Mouse (Mus musculus) right cerebral cortex, postnatal 36 days (tissue): Measurements from ENCODE around the gene Ajm1.

ENCODE experiments used
- DNase-seq, 2 experiments: peaks; one replicate each; pipeline ENCODE4 v3.0.0; 2022; ENCODE audit warnings: low spot score in 2 of 2, mixed read lengths in 1 of 2

Ajm1 gene

DNA sequence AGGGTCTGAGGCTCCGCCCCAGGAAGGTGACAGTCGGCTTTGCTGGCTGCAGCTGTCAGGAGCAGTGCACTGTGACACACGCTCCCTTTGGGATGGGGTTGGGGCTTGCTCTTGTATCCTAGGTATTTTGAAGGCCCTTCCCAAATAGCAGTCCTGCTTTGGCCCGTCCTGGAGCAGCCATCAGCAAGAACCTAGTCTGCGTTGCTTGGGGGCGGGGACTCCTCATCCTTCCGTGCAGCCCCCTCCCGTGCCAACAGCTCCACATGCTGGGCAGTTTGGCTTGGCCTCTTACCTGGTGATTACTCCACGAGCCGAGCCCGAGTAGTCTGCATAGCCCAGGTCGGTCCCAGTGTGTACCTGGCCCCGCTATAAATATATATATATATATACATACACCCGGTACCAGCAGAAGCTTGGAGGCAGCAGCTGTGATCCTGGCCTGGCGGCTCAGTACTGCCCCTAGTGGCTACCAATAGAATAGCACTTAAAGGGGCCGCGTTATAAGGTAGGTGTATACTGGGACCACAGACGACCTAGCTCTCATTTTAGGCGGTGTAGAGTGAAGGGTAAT is at the start of gene Ajm1:
Ajm1 (minus strand) TSS at position 464 of the 571 bp plus-strand sequence.
- peak in 1 of 2 experiments; percentile 73 for DNase-seq

DNA sequence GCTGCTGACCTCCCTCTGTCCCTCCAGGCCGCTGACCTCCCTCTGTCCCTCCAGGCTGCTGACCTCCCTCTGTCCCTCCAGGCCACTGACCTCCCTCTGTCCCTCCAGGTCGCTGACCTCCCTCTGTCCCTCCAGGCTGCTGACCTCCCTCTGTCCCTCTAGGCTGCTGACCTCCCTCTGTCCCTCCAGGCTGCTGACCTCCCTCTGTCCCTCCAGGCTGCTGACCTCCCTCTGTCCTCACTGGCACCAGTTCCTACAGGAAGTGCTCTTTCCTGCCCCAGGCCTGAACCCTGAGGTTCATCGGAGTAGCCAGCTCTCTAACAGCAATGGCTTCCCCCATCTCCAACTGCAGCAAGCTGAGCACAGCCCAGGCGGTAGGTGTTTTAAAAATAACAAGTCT is 47.2 kb upstream of the Ajm1 start:
- DNase-seq, result no peak

DNA sequence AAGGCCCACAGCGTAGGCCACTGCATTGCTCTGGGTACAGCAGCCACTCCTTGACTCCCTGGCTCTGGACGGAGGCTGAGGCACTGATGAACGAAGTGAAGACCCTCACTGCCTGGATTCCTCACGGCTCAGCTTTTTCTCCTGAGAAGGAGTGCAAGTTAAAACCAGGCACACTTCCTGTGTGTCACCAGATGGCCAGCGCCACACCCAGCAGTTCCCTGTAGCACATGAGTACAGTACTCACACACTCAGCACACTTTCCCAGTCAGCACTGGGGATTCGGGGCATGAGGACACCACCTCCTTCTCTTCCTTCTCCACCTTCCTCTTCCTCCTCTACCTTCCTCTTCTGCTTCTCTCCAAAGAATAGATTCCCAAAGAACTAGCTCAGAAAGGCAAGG is 46.3 kb upstream of the Ajm1 start, which contains the start of gene Fcna:
Fcna (minus strand) TSS at position 220 of the 400 bp plus-strand sequence.
- no peak for DNase-seq

GRCm38 (mm10) chr2:25625986-25626385 is 44.4 kb upstream of the Ajm1 start:
- no peak for DNase-seq

GRCm38 (mm10) chr2:25621229-25622200 is 40.0 kb upstream of the Ajm1 start, which contains the start of gene Tmem141:
TSS of gene Tmem141 (minus strand) at chr2:25622005.
- peak; percentile 86 to 90 for DNase-seq

- DNase-seq, result no peak
These were observed 39.3 kb upstream of the Ajm1 start for GRCm38 (mm10) chr2:25620852-25621228.

DNA sequence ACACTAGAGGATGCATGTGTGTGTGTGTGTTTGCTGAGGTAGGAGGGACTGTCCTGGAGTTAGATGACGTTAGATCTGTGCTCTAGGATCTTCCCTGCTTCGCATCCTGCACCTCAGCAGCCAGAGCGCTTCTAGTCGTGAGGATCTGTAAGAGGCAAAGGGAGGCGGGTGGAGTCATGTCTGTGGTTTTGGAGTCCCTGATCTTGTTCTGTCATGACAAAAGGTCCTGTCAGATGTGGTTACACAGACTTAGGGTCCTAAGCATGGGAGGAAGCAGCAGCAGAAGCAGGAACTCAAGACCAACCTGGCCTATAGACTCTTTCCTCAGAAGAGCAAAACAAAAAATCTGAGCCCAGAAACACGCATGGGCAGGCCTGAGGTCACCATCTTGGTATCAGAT is 38.8 kb upstream of the Ajm1 start:
- DNase-seq, result no peak

GRCm38 (mm10) chr2:25617578-25617977 is 36.0 kb upstream of the Ajm1 start, which contains the start of gene Ccdc183:
TSS of gene Ccdc183 (minus strand) at chr2:25617678.
- no peak for DNase-seq

DNA sequence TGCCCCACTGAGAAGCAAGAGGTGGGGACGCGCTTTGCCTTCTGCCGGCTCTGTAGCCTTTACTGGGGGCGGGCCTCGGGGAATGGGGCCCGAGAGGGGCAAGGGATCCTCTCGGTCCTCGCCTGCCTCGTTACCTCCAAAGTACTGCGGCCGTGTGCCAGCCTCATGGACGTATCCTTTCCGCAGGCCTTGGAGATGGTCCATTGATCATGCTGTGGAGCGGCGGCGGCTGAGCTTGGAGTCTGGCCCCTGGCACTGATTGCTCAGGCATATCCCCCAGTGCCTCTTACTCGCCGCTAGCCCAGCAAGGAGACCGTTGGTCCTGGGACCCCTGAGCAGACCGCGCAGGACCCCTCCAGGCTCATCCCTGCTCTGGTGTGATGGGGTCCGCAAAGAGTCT is 34.8 kb upstream of the Ajm1 start:
- no peak for DNase-seq

DNA sequence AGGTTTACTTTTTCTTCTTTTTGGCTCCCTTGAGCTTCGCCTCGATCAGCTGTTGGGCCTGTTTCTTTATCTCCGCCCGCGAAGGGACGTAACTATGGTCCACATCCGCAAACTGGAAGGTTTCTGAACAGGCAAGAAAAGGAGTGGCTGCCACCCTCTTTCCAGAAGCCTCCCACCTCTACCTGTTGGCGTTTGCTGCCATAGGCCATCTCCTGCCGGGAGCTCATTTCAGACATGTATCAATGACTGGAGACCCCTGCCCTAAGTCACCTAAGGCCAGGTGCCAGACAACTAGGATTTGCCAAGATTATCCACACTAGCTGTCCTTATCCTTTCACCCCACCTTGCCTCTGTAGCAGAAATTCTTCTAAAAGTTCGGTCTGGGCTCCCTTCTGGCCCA is 27.1 kb upstream of the Ajm1 start:
- DNase-seq, result no peak

GRCm38 (mm10) chr2:25607761-25608622 is 26.4 kb upstream of the Ajm1 start, which contains the start of gene Rabl6:
TSS of gene Rabl6 (minus strand) at chr2:25608521.
- DNase-seq, result peak; percentile 80 to 86

- DNase-seq, result no peak
These were observed 21.0 kb upstream of the Ajm1 start for GRCm38 (mm10) chr2:25602526-25602925.

GRCm38 (mm10) chr2:25600037-25600436 is 18.5 kb upstream of the Ajm1 start:
- DNase-seq, result no peak

DNA sequence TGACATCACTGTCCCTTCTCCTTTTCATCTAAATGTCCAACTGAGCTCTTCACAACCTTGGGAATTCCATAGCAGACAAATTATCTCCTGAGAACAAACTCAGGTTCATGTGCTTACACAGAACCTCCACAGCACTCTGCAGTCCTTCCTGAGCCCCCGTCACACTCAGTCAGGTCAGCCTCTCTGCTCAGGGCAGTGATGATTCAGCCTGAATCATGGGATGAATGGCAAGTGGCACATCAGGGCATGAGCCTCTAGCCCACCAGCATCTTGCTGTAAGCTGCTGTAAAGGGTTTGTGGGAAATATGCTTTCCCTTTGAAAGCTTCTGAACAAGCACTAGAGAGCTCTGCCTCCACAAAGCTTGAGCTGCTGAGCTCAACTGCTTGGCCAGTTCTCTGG is 17.2 kb upstream of the Ajm1 start:
- DNase-seq, result no peak

DNA sequence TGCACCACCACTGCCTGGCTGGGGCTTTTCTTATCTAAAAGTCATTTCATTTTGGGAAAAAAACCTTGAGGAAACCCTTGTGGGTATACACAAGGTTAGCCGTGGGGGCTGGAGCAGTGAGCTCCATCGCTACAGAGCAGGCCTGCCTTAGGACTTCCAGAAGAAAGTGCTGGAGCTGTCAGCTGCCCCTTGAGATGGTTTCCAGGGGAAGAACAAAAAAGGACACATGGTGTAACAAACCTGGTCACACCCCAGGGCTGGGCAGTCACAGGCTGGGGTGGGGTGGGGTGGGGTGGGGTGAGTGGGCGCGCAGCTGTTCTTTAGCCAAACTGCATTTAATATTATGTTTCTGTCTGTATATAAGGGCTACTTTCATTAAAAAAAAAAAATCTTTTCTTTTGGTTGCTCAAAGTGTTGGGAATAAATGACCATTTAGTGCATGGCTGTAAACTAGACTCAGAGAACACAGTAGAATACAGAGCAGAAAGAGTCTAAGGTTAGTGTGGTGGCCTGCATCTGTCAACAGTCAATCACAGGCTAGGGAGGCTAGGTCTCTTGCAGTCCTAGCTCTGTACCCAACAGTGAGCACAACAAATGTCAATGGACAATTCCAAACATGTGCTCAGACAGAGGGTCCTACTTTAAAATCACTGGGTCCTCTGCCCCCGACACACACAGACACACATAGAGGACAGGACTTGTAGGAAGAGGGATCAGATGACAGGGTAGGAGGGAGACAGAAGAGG is 15.4 kb upstream of the Ajm1 start:
- DNase-seq, result no peak

DNA sequence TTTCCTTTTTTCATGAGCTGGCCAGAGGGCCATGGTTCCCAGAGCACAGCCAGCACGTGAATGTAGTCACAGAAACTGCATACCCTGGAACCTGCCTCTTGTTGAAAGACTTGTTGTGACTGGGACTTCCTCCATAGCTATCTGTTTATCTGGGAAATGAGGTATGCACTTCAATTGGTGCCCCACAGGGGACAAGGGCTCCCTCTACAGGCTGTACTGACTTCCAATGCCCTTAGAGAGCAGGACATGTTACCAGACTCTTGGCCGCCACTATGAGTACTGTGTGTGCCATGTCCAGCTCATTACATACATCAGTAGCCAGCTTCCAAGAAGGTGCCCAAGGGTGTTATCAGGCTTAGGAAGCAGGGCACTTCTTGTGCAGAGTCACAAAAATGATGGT is 10.3 kb upstream of the Ajm1 start:
- DNase-seq, result no peak

GRCm38 (mm10) chr2:25588227-25588907 is 6.8 kb upstream of the Ajm1 start:
- no peak for DNase-seq

DNA sequence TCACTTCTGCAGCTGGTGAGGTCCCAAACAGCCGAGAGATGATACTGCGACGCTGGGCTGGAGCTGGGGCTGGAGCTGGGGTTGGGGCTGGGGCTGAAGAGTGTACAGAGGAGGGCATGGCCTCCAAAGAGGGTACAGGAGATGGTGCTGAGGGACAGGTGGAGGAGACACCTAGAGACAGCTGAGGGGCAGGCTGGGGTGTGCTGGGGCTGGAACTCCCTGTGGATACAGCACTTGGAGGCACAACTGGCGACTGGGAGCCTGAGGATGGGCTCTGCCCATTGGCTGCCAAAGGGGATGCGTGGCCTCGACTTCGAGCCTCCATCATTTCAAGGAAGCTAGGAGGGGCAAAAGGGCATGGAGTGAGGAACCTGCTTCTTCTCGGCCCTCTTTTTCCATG is 5.7 kb upstream of the Ajm1 start:
- no peak for DNase-seq

GRCm38 (mm10) chr2:25585601-25586000 is 4.0 kb upstream of the Ajm1 start:
- DNase-seq, result no peak

DNA sequence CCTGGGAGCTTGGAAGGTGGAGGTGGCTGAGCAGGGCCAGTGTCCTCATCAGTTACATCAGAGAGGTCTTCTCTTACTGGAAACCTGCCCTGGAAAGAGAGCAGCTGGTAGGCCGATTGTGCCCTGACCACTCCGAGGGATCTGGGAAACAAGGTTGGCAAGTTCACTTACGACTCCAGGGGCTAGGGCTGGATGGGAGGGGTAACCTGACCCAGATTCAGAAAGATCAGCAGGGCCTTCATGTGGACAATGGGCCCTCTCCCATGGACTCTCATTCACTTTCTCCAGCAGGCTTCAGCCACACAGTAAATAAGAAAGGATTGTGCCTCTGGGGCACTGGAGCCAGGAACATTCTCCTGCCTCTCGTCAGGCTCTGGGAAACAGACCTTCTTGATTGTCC is 3.3 kb upstream of the Ajm1 start:
- no peak for DNase-seq

- DNase-seq, result no peak
These were observed 2.6 kb upstream of the Ajm1 start for GRCm38 (mm10) chr2:25584152-25584551.
